Mouse (Mus musculus) liver, embryonic 11.5 days (tissue): ENCODE results near the gene Spo11. TPM values are rescaled to one million over a fixed set of nuclear protein-coding genes. Genes with fewer than 3 reads are reported as not detected.
A peak's percentile ranks its signal among the peaks of the same experiment; 100 is the strongest.

Experiments
- ATAC-seq: fragments of 200-750 bp; cut with Nextera tagmentation; replicated peaks from 2 replicates; pipeline ENCODE4 v1.8.0; 2017; ENCODE audit warnings: moderate number of reproducible peaks, mild to moderate bottlenecking, moderate TSS enrichment, moderate library complexity; ENCODE audit not compliant: low FRiP score
- DNase-seq: peaks from one replicate; pipeline ENCODE4 v3.0.0-alpha.2; 2017; ENCODE audit warnings: low spot score
- H3K27ac ChIP-seq: fragments of 300-500 bp; sonication (generic); 2 replicates; pipeline ENCODE4 v1.5.1; 2014; ENCODE audit warnings: mild to moderate bottlenecking, low read depth, low read length, control low read depth
- H3K27me3 ChIP-seq: fragments of 300-500 bp; sonication (generic); replicated peaks from 2 replicates; pipeline ENCODE4 v1.6.1; 2014; ENCODE audit warnings: low read length, mixed read lengths; ENCODE audit not compliant: control insufficient read depth, insufficient read depth
- H3K36me3 ChIP-seq: fragments of 300-500 bp; sonication (generic); 2 replicates; pipeline ENCODE4 v1.6.1; 2014; ENCODE audit warnings: mild to moderate bottlenecking, low read length, moderate library complexity, mixed read lengths; ENCODE audit not compliant: control insufficient read depth, insufficient read depth
- H3K4me1 ChIP-seq: fragments of 300-500 bp; sonication (generic); replicated peaks from 2 replicates; pipeline ENCODE4 v1.6.1; 2014; ENCODE audit warnings: low read length, mixed read lengths; ENCODE audit not compliant: control insufficient read depth, insufficient read depth
- H3K4me2 ChIP-seq: fragments of 300-500 bp; sonication (generic); 2 replicates; pipeline ENCODE4 v1.6.1; 2014; ENCODE audit warnings: mild to moderate bottlenecking, control low read depth, moderate library complexity
- H3K4me3 ChIP-seq: fragments of 300-500 bp; sonication (generic); 2 replicates; pipeline ENCODE4 v1.5.1; 2014; ENCODE audit warnings: low read depth, low read length, control low read depth
- H3K9ac ChIP-seq: fragments of 300-500 bp; sonication (generic); 2 replicates; pipeline ENCODE4 v1.6.1; 2014; ENCODE audit warnings: low read depth, low read length, control low read depth
- H3K9me3 ChIP-seq: fragments of 300-500 bp; sonication (generic); 2 replicates; pipeline ENCODE4 v1.6.1; 2016; ENCODE audit warnings: low read length, inconsistent platforms, mixed read lengths; ENCODE audit not compliant: control insufficient read depth
- WGBS: fragments of 180-500 bp; shearing (Covaris S2); extraction: QIAGEN DNeasy Blood & Tissue Kit; methylation state at CpG from one replicate; pipeline ENCODE4 v1.1.7; 2014; 5-methylcytosine and 5-hydroxymethylcytosine counted together
- polyA plus RNA-seq: library from polyadenylated mRNA; unstranded; fragments of >200 nt; fragmentation: Nextera tagmentation; extraction: Ambion mirVana; gene quantifications from 2 replicates; pipeline ENCODE4 v1.2.1, GENCODE M21; 2014

Spo11 gene
- polyA plus RNA-seq, 1 experiment from 2014 or later = not detected

DNA sequence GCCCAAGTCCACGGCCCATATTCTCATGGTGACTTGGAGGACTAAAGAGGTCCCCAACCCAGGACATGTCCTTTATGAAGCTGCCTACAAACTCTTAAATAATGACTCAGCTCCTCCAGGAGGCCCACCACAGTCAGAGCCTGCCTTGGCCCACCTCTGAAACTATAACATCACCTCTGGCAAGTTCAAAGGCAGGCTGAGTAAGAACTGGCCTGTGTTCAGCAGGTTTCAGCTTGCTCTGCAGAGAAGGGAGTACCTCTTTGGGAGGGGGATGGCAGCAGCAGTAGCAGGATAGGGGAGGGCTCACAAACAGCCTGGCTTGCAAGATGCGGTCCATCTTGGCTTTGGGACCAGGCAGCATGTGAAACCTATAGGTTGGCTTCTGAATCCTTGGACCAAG is 5.6 kb upstream of the Spo11 start:
- Histone ChIP-seq H3K4me1 (peaks cover 4% of the 10 kb centered on the region; the same call in 1 of the 2 replicates), H3K9me3 (no peaks in the 10 kb centered on the region), H3K36me3 (no peaks in the 10 kb centered on the region), H3K27ac (no peak overlapping the region), H3K4me2 (no peak overlapping the region), H3K27me3 (0 out of 2 replicates have a peak, but pooled peaks cover 5% of the 10 kb centered on the region), H3K9ac (no peak overlapping the region), H3K4me3 (no peak overlapping the region)
- no peak for ATAC-seq
- WGBS = 85% methylated on average over 2 of the region's 2 CpGs
- no peak for DNase-seq

DNA sequence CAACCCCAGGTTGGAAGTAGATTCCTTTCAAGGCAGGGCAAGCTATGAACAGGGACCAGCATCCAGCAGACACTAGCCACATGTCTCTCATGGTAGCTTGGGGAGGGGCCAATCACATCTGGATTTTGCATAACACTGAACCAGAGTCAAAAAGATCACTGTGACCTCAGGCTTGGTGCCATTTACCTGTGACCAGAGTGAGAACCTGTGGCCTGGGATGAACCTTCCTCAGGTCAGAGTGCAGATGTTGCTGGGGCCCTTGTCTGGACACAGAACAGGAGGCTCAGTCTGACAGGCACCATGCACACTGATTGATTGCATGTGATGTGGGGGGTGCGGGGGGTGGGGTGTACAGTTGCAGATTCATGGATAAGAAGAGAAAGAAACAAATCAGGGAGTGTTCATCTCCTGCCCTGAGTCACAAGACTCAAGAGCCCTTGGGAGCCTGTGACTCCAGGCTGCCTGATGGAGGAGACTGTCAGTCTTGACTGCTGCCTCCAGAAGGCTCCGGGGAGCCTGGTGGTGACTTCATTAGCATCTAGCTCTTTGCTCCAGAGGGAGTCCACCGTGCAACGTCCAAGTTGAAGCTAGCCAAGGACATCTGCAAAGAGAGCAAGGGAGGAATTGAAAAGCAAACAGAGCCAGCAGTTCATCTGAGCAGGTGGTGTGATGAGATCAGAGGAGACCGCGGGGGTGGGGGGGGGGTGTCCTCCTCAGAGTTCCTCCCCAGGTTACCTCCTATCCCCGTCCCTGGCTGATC is 3.5 kb upstream of the Spo11 start:
- no peak for DNase-seq
- Histone ChIP-seq H3K4me1 (peaks cover 6% of the 10 kb centered on the region; the same call in 1 of the 2 replicates), H3K27me3 (0 out of 2 replicates have a peak, but pooled peaks cover 5% of the 10 kb centered on the region), H3K9ac (no peak overlapping the region), H3K9me3 (no peaks in the 10 kb centered on the region), H3K27ac (no peak overlapping the region), H3K36me3 (no peaks in the 10 kb centered on the region), H3K4me3 (no peak overlapping the region), H3K4me2 (no peak overlapping the region)
- WGBS = 23% methylated on average over 7 of the region's 7 CpGs
- ATAC-seq = no peak

DNA sequence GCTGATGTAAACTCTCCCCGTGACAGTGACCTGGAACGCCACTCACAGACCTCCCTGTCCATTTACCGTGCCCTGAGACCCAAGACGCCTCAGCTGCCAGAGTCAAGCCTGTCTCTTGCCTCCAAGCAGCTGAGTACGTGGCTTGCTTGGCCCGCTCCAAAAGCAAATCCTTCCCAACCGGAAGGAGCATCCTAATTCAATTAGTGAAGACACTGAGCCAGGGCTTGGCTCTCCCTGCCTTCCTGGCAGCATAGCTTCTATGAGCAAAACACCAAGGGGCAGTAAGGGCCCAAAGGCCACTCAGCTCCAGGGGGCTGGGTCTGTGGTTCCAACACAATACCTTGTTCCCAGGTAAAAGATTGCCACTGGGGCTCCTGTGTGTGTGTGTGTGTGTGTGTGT is 2.8 kb upstream of the Spo11 start:
- DNase-seq = no peak
- no peak overlapping the region for H3K9ac ChIP-seq
- 0 out of 2 replicates have a peak, but pooled peaks cover 5% of the 10 kb centered on the region for H3K27me3 ChIP-seq
- H3K4me1 ChIP-seq = peaks cover 6% of the 10 kb centered on the region; the same call in 1 of the 2 replicates
- no peak overlapping the region for H3K27ac ChIP-seq
- H3K4me3 ChIP-seq = no peak overlapping the region
- H3K4me2 ChIP-seq = no peak overlapping the region
- 39% methylated on average over 7 of the region's 7 CpGs for WGBS
- no peak for ATAC-seq
- no peaks in the 10 kb centered on the region for H3K9me3 ChIP-seq
- H3K36me3 ChIP-seq = no peaks in the 10 kb centered on the region

DNA sequence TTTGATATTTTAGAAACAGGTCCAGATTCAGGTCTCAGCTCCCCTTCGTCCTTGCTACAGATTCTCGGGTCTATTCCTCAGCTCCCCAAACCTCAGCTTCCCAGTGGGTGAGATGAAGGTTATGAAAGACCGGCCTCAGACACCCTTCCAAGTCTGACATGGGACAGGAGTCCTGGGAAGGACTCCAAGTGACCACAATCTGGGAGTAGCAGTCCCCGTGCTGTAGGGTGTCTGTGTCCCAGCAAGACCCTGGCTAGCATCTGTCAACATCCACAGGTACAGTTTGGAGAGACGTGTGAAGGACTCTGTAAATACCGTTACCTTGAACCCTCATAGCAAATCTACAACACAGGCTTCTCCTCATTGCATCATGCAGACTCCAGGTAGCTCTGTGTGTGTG is 2.3 kb upstream of the Spo11 start:
- H3K4me1 ChIP-seq = peaks cover 6% of the 10 kb centered on the region; the same call in 1 of the 2 replicates
- no peak for ATAC-seq

DNA sequence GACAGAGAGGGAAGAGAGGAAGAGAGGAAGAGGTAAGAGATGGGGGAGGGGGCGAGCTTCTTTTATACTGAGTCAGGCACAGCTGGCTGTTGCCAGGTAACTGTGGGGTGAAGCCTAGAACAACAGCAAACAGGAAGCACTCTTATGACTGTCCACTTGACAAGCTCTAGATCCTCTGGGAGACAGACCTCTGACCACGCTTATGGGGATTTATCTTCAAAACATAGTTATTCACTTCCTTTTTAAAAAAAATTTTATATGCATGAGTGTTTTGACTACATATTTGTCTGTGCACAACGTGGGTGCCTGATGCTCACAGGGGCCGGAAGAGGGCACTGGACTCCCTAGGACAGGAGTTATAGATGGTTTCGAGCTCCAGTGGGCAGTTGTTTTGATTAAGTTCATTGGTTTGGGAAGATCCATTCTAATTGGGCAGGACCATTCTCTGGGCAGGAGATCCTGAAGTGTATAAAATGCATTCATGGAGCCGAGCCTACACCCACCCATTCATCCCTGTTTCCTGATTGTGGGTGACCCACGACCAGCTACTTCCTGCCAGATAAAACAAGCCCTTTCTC is 750 bp upstream of the Spo11 start:
- H3K36me3 ChIP-seq = no peaks in the 10 kb centered on the region
- H3K9ac ChIP-seq = no peak overlapping the region
- DNase-seq (no peak), ATAC-seq (0 out of 2 replicates have a peak, but pooled peaks have one; percentile 22)
- WGBS = 18% methylated on average over 7 of the region's 7 CpGs
- H3K4me3 ChIP-seq = no peak overlapping the region
- H3K9me3 ChIP-seq = no peaks in the 10 kb centered on the region
- peak overlapping the region; percentile 28 for H3K4me2 ChIP-seq
- H3K27ac ChIP-seq = no peak overlapping the region
- no peaks in the 10 kb centered on the region for H3K27me3 ChIP-seq
- peaks cover 6% of the 10 kb centered on the region; the same call in 1 of the 2 replicates for H3K4me1 ChIP-seq

More for the DNA sequence above, 2.3 kb upstream of the Spo11 start:
- no peaks in the 10 kb centered on the region for H3K9me3 ChIP-seq
- H3K36me3 ChIP-seq = no peaks in the 10 kb centered on the region
- DNase-seq = no peak
- H3K27me3 ChIP-seq = 0 out of 2 replicates have a peak, but pooled peaks cover 5% of the 10 kb centered on the region
- no peak overlapping the region for H3K27ac ChIP-seq
- no peak overlapping the region for H3K9ac ChIP-seq
- 75% methylated on average over 6 of the region's 6 CpGs for WGBS
- no peak overlapping the region for H3K4me2 ChIP-seq
- H3K4me3 ChIP-seq = no peak overlapping the region

DNA sequence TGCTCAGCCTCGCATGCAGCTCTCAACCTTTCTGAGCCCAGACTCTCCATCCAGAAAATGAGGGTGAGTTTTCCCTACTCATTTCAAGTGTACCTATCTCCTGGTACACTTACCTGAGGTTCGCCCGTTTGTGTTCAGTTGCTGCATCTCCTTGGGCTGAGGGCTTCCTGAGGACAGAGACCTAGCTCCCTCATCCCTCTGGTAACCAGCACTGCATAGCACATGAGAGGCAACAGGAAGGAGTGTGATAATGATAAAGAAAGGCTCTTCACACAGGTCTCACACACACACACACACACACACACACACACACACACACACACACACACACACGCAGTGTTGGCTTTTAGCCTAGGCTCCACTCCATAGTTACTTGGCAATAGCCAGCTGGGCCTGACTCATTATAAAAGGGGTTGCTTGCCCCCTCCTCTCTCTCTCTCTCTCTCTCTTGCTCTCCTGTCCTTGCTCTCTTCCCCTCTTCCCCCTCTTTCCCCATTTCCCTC is 682 bp downstream of the Spo11 start:
- Histone ChIP-seq H3K27ac (no peak overlapping the region), H3K36me3 (no peaks in the 10 kb centered on the region), H3K4me2 (no peak overlapping the region), H3K27me3 (no peaks in the 10 kb centered on the region), H3K9ac (no peak overlapping the region), H3K9me3 (no peaks in the 10 kb centered on the region), H3K4me1 (peaks cover 6% of the 10 kb centered on the region; the same call in 1 of the 2 replicates), H3K4me3 (no peak overlapping the region)
- 34% methylated on average over 4 of the region's 4 CpGs for WGBS
- DNase-seq (no peak), ATAC-seq (no peak)

DNA sequence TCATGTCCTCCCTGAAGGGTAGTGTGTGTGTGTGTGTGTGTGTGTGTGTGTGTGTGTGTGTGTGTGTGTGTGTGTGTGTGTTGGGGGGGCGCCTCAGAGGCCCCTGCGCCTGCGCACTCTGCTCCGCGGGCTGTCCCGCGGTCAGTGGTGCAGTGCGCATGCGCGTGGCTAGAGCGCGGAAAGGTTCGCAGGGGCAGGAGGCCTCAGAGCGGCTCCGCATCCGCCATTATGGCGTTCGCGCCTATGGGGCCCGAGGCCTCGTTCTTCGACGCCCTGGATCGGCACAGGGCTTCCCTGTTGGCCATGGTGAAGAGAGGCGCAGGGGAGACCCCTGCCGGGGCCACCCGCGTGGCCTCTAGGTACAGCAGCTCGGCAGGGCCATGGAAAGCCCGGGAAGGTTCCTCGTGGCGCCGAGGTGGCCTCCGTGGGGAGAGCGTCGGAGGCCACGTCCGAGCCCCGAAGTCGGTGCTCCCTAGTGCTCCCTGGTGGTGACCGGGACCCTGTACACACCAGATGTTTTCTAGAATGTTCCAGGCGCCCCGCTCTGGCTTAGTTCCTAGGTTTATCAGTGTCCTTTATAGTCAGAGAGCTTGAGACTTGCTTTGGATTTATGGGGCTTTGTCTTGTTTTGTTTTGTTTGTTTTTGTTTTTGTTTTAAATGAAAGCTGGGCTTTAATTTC is 2.3 kb downstream of the Spo11 start:
- Histone ChIP-seq H3K27me3 (no peaks in the 10 kb centered on the region), H3K9me3 (no peaks in the 10 kb centered on the region), H3K4me3 (no peak overlapping the region), H3K36me3 (no peaks in the 10 kb centered on the region), H3K27ac (no peak overlapping the region), H3K9ac (no peak overlapping the region), H3K4me2 (no peak overlapping the region), H3K4me1 (peaks cover 6% of the 10 kb centered on the region; the same call in 1 of the 2 replicates)
- DNase-seq (no peak), ATAC-seq (no peak)
- 87% methylated on average over 43 of the region's 43 CpGs for WGBS

DNA sequence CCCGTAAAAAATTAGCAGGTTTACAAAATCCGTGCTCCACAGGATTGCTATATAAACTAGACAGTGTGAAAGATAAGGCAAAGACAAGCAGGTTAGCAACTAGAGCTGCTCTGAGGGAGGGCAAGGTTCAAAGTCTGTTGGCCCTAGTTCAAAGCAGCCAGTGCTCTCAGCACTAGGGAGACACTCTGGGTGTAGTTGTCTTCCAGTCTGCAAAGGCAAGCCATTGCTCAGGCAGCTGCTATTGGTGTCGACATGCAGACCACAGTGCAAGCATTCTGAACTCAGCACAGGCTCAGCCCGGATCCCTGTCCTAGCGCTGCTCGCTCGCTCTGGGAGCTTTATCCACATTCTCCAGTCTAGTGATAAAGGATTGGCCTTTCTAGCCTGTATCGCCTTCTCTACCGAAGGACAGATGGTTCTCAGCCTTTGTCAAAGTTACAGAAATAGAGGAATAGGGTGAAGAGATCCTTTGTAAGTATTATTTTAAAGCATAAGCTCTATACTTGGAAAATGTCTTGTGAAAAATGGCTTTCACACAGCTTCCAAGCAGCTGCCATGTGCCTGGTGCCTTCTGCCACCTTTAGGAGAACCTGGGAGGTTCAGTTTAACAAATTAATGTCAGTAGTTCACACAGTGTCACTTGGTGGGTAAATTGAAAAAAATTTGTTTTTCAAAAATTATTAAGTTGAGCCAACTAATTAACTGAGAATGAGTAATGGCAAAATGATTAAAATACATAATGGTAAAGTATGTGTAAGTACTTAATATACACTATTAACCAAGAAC is 5.5 kb downstream of the Spo11 start:
- Histone ChIP-seq H3K27me3 (no peaks in the 10 kb centered on the region; the same call in 1 of the 2 replicates), H3K9me3 (no peaks in the 10 kb centered on the region), H3K4me1 (no peaks in the 10 kb centered on the region), H3K9ac (no peak overlapping the region), H3K4me2 (no peak overlapping the region), H3K4me3 (no peak overlapping the region), H3K27ac (no peak overlapping the region), H3K36me3 (no peaks in the 10 kb centered on the region)
- ATAC-seq (no peak), DNase-seq (no peak)
- 57% methylated on average over 9 of the region's 9 CpGs for WGBS
